In the genomic region with DNA sequence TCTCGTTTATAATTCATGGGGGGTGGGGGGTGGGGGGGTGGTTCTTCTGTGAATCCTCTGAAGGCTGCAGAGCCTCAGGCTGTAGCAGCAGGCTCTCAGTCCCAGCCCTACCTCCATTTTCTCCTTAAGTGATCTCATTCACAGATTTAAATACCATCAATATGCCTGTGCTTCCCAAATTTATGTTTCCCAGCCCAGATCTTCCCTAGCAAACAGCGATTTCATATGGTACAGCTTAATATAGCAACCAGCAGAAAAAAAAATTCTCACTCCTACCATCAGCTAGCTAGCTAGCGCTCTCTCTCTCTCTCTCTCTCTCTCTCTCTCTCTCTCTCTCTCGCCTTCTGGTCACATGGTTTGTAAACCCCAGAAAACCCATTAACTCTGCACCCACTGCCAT, we compare ENCODE assay signal across 18 mouse cellular contexts. TPM values are rescaled to one million over a fixed set of nuclear protein-coding genes. Genes with fewer than 3 reads are reported as not detected.
A peak's percentile ranks its signal among the peaks of the same experiment; 100 is the strongest.
DNase-seq lines count a peak whose midpoint lies in the region; ATAC-seq and TF ChIP-seq lines count a peak whose summit lies in the region.
"Had no signal": no experiment of that assay in that cellular context is flagged by ENCODE, and none has a peak within 500 bp of the region (broad histone marks: within the 10 kb centered on the region; RNA-seq: fewer than 3 reads in every experiment).

No protein-coding gene starts in this region.

- peak overlapping the region; percentile 60; the same call in 1 of the 2 replicates for H3K27ac ChIP-seq in hindbrain, embryonic 15.5 days (replicated peaks)
- H3K27ac ChIP-seq in hindbrain, embryonic 11.5 days (ENCODE audit: low read depth, low read length): no peak overlapping the region
- H3K27ac ChIP-seq in midbrain, embryonic 16.5 days (ENCODE audit: low read length): no peak overlapping the region
- H3K27ac ChIP-seq in midbrain, embryonic 15.5 days: no peak overlapping the region
- H3K27ac ChIP-seq in forebrain, postnatal 0 days (ENCODE audit: low read depth, low read length): peak overlapping the region; percentile 73
- H3K27ac ChIP-seq in neural tube, embryonic 15.5 days (replicated peaks): peak overlapping the region; percentile 69
- H3K27ac ChIP-seq: gastrocnemius, adult 2 months; heart, adult 2 months; liver, embryonic 15.5 days had no signal

- H3K4me3 ChIP-seq in hindbrain, embryonic 15.5 days: no peak overlapping the region
- no peak overlapping the region for H3K4me3 ChIP-seq in hindbrain, embryonic 11.5 days (ENCODE audit: low read depth, low read length)
- no peak overlapping the region for H3K4me3 ChIP-seq in midbrain, embryonic 16.5 days (ENCODE audit: low read depth, low read length)
- H3K4me3 ChIP-seq in midbrain, embryonic 15.5 days: no peak overlapping the region
- H3K4me3 ChIP-seq in forebrain, postnatal 0 days (ENCODE audit: low read depth, low read length): no peak overlapping the region
- H3K4me3 ChIP-seq in neural tube, embryonic 15.5 days (replicated peaks): no peak overlapping the region
- H3K4me3 ChIP-seq: gastrocnemius, adult 2 months; heart, adult 2 months; liver, embryonic 15.5 days had no signal

- no peak overlapping the region for H3K9ac ChIP-seq in hindbrain, embryonic 15.5 days
- H3K9ac ChIP-seq in hindbrain, embryonic 11.5 days (ENCODE audit: low read depth, low read length): no peak overlapping the region
- no peak overlapping the region for H3K9ac ChIP-seq in midbrain, embryonic 16.5 days (ENCODE audit: low read depth, low read length)
- no peak overlapping the region for H3K9ac ChIP-seq in midbrain, embryonic 15.5 days
- H3K9ac ChIP-seq in forebrain, postnatal 0 days: no peak overlapping the region
- H3K9ac ChIP-seq in neural tube, embryonic 15.5 days (replicated peaks): no peak overlapping the region
- H3K9ac ChIP-seq: liver, embryonic 15.5 days had no signal

- H3K27me3 ChIP-seq in hindbrain, embryonic 15.5 days: no peaks in the 10 kb centered on the region
- no peaks in the 10 kb centered on the region for H3K27me3 ChIP-seq in hindbrain, embryonic 11.5 days (ENCODE audit: control insufficient read depth, insufficient read depth, low read length)
- no peaks in the 10 kb centered on the region for H3K27me3 ChIP-seq in midbrain, embryonic 16.5 days (ENCODE audit: control insufficient read depth, insufficient read depth, low read depth, low read length)
- H3K27me3 ChIP-seq in midbrain, embryonic 15.5 days (replicated peaks): no peaks in the 10 kb centered on the region
- H3K27me3 ChIP-seq in forebrain, postnatal 0 days (ENCODE audit: insufficient read depth, low read length): no peaks in the 10 kb centered on the region
- H3K27me3 ChIP-seq in neural tube, embryonic 15.5 days (replicated peaks): no peaks in the 10 kb centered on the region
- H3K27me3 ChIP-seq: liver, embryonic 15.5 days had no signal

- H3K9me3 ChIP-seq in hindbrain, embryonic 15.5 days: no peaks in the 10 kb centered on the region
- H3K9me3 ChIP-seq in hindbrain, embryonic 11.5 days (ENCODE audit: control insufficient read depth, low read length): no peaks in the 10 kb centered on the region
- H3K9me3 ChIP-seq in midbrain, embryonic 16.5 days (replicated peaks; ENCODE audit: control insufficient read depth, low read length, poor library complexity, severe bottlenecking): no peaks in the 10 kb centered on the region
- H3K9me3 ChIP-seq in midbrain, embryonic 15.5 days: no peaks in the 10 kb centered on the region
- no peaks in the 10 kb centered on the region for H3K9me3 ChIP-seq in forebrain, postnatal 0 days (ENCODE audit: low read length)
- no peaks in the 10 kb centered on the region for H3K9me3 ChIP-seq in neural tube, embryonic 15.5 days (replicated peaks)
- H3K9me3 ChIP-seq: liver, embryonic 15.5 days had no signal

- H3K4me1 ChIP-seq in hindbrain, embryonic 15.5 days (replicated peaks): peaks cover 39% of the 10 kb centered on the region
- H3K4me1 ChIP-seq in hindbrain, embryonic 11.5 days (replicated peaks; ENCODE audit: control insufficient read depth, insufficient read depth, low read length): 0 out of 2 replicates have a peak, but pooled peaks cover 2% of the 10 kb centered on the region
- peaks cover 23% of the 10 kb centered on the region for H3K4me1 ChIP-seq in midbrain, embryonic 16.5 days (ENCODE audit: control insufficient read depth, insufficient read depth, low read length)
- H3K4me1 ChIP-seq in midbrain, embryonic 15.5 days: peaks cover 27% of the 10 kb centered on the region
- H3K4me1 ChIP-seq in forebrain, postnatal 0 days (ENCODE audit: insufficient read depth): peaks cover 23% of the 10 kb centered on the region
- H3K4me1 ChIP-seq in neural tube, embryonic 15.5 days: peaks cover 44% of the 10 kb centered on the region
- H3K4me1 ChIP-seq: liver, embryonic 15.5 days had no signal

- no peak for DNase-seq in hindbrain, embryonic 11.5 days (ENCODE audit: low spot score)
- DNase-seq in forebrain, postnatal 0 days: peak; percentile 66
- DNase-seq in adrenal gland, adult (ENCODE audit: inconsistent age in 2 of 2, low spot score in 1 of 2): no peak
- DNase-seq: adrenal gland, adult 2 months; cerebellum, adult 9-10 months; embryo, embryonic 11 days; gastrocnemius, adult 2 months; heart, adult 2 months; kidney, adult 8-10 months; kidney, postnatal 36 days; lung, postnatal 10 days had no signal

- TF ChIP-seq CTCF in forebrain, postnatal 0 days (IDR thresholded peaks at IDR 0.05; ENCODE audit: low read depth): no peak

- peak overlapping the region; percentile 27; the same call in 1 of the 2 replicates for H3K4me2 ChIP-seq in hindbrain, embryonic 15.5 days
- H3K4me2 ChIP-seq in hindbrain, embryonic 11.5 days (replicated peaks; ENCODE audit: low read depth, low read length): no peak overlapping the region
- H3K4me2 ChIP-seq in midbrain, embryonic 16.5 days (ENCODE audit: low read length): no peak overlapping the region
- H3K4me2 ChIP-seq in midbrain, embryonic 15.5 days: no peak overlapping the region
- H3K4me2 ChIP-seq in forebrain, postnatal 0 days (ENCODE audit: low read depth): no peak overlapping the region
- H3K4me2 ChIP-seq in neural tube, embryonic 15.5 days: 0 out of 2 replicates have a peak overlapping the region, but pooled peaks have one; percentile 9
- H3K4me2 ChIP-seq: liver, embryonic 15.5 days had no signal

- 0 out of 2 replicates have a peak, but pooled peaks have one; percentile 5 for ATAC-seq in hindbrain, embryonic 15.5 days (ENCODE audit: low FRiP score, low read depth)
- ATAC-seq in hindbrain, embryonic 11.5 days (ENCODE audit: low FRiP score): no peak
- ATAC-seq in midbrain, embryonic 16.5 days: 0 out of 2 replicates have a peak, but pooled peaks have one; percentile 36
- ATAC-seq in midbrain, embryonic 15.5 days (replicated peaks): no peak
- peak; percentile 86 for ATAC-seq in forebrain, postnatal 0 days
- no peak for ATAC-seq in neural tube, embryonic 15.5 days (ENCODE audit: low FRiP score)

- H3K36me3 ChIP-seq in hindbrain, embryonic 15.5 days: no peaks in the 10 kb centered on the region
- H3K36me3 ChIP-seq in hindbrain, embryonic 11.5 days (ENCODE audit: control insufficient read depth, insufficient read depth, low read length): no peaks in the 10 kb centered on the region
- no peaks in the 10 kb centered on the region for H3K36me3 ChIP-seq in midbrain, embryonic 16.5 days (ENCODE audit: control insufficient read depth, insufficient read depth, low read length)
- no peaks in the 10 kb centered on the region for H3K36me3 ChIP-seq in midbrain, embryonic 15.5 days (replicated peaks)
- no peaks in the 10 kb centered on the region for H3K36me3 ChIP-seq in forebrain, postnatal 0 days (ENCODE audit: insufficient read depth)
- H3K36me3 ChIP-seq in neural tube, embryonic 15.5 days: no peaks in the 10 kb centered on the region
- H3K36me3 ChIP-seq: G1E; liver, embryonic 15.5 days had no signal

- 52% methylated on average over 4 of the region's 4 CpGs for WGBS in hindbrain, embryonic 15.5 days
- WGBS in hindbrain, embryonic 11.5 days: 85% methylated on average over 4 of the region's 4 CpGs
- WGBS in midbrain, embryonic 16.5 days: 59% methylated on average over 4 of the region's 4 CpGs
- WGBS in midbrain, embryonic 15.5 days: 54% methylated on average over 4 of the region's 4 CpGs
- WGBS in forebrain, postnatal 0 days: 47% methylated on average over 4 of the region's 4 CpGs
- 27% methylated on average over 4 of the region's 4 CpGs for WGBS in neural tube, embryonic 15.5 days

RNA-seq across cellular contexts. Expression of a gene that starts 42.5 kb away (rescaled TPM):
- 15.2 and 16.1 TPM in 2 replicates for polyA plus RNA-seq in hindbrain, embryonic 15.5 days (2015; fragmentation: Nextera tagmentation; extraction: Ambion mirVana)
- polyA plus RNA-seq in hindbrain, embryonic 11.5 days (2014; fragmentation: Nextera tagmentation; extraction: Ambion mirVana): 9.6 and 10.0 TPM in 2 replicates
- polyA plus RNA-seq in midbrain, embryonic 16.5 days (2015; fragmentation: Nextera tagmentation; extraction: Ambion mirVana): 15.9 and 16.5 TPM in 2 replicates
- polyA plus RNA-seq in midbrain, embryonic 15.5 days (2015; fragmentation: Nextera tagmentation; extraction: Ambion mirVana): 15.4 and 17.0 TPM in 2 replicates
- 28.0 and 29.4 TPM in 2 replicates for total RNA-seq in forebrain, postnatal 0 days (2014; rRNA removed)
- 6.2 and 8.4 TPM in 2 replicates for polyA plus RNA-seq in forebrain, postnatal 0 days (2015; fragmentation: Nextera tagmentation; extraction: Ambion mirVana)
- 15.8 and 17.0 TPM in 2 replicates for polyA plus RNA-seq in neural tube, embryonic 15.5 days (2015; fragmentation: Nextera tagmentation; extraction: Ambion mirVana)
- total RNA-seq: megakaryocyte-erythroid progenitor cell, adult 5-6 weeks had no signal
- polyA plus RNA-seq: G1E had no signal

Comparison
In these comparisons a context has a peak if more than half of its experiments do, and no peak if none do; other contexts are left out.
1. ATAC-seq: peak in hindbrain, embryonic 15.5 days (single experiment), midbrain, embryonic 16.5 days (single experiment) and forebrain, postnatal 0 days (single experiment); none in hindbrain, embryonic 11.5 days (single experiment), midbrain, embryonic 15.5 days (single experiment) and neural tube, embryonic 15.5 days (single experiment).
2. H3K27ac ChIP-seq: peak in hindbrain, embryonic 15.5 days (single experiment), forebrain, postnatal 0 days (single experiment) and neural tube, embryonic 15.5 days (single experiment); none in hindbrain, embryonic 11.5 days (single experiment), midbrain, embryonic 16.5 days (single experiment) and midbrain, embryonic 15.5 days (single experiment).
3. H3K4me2 ChIP-seq: peak in hindbrain, embryonic 15.5 days (single experiment) and neural tube, embryonic 15.5 days (single experiment); none in hindbrain, embryonic 11.5 days (single experiment), midbrain, embryonic 16.5 days (single experiment), midbrain, embryonic 15.5 days (single experiment) and forebrain, postnatal 0 days (single experiment).